Mouse (Mus musculus) forebrain, embryonic 11.5 days (tissue): ENCODE results near the gene Rdx. TPM values are rescaled to one million over a fixed set of nuclear protein-coding genes. Genes with fewer than 3 reads are reported as not detected.

Source experiments
- ATAC-seq: fragments of 200-750 bp; cut with Nextera tagmentation; replicated peaks from 2 replicates; pipeline ENCODE4 v1.8.0; 2017; ENCODE audit warnings: moderate TSS enrichment; ENCODE audit not compliant: low FRiP score
- DNase-seq: peaks from one replicate; pipeline ENCODE4 v3.0.0-alpha.2; 2017; ENCODE audit warnings: low spot score
- H3K27ac ChIP-seq: fragments of 300-500 bp; sonication (generic); 2 replicates; pipeline ENCODE4 v1.5.1; 2014; ENCODE audit warnings: low read depth, low read length
- H3K27me3 ChIP-seq: fragments of 300-500 bp; sonication (generic); 2 replicates; pipeline ENCODE4 v1.6.1; 2014; ENCODE audit warnings: mild to moderate bottlenecking, low read length, mixed read lengths; ENCODE audit not compliant: control insufficient read depth, insufficient read depth
- H3K36me3 ChIP-seq: fragments of 300-500 bp; sonication (generic); 2 replicates; pipeline ENCODE4 v1.6.1; 2014; ENCODE audit warnings: mild to moderate bottlenecking, low read length, moderate library complexity, mixed read lengths; ENCODE audit not compliant: control insufficient read depth, insufficient read depth
- H3K4me1 ChIP-seq: fragments of 300-500 bp; sonication (generic); replicated peaks from 2 replicates; pipeline ENCODE4 v1.6.1; 2014; ENCODE audit warnings: low read length, mixed read lengths; ENCODE audit not compliant: control insufficient read depth, insufficient read depth
- H3K4me2 ChIP-seq: fragments of 300-500 bp; sonication (generic); 2 replicates; pipeline ENCODE4 v1.6.1; 2014; ENCODE audit warnings: low read depth, mild to moderate bottlenecking, low read length, moderate library complexity, mixed read lengths; ENCODE audit not compliant: severe bottlenecking
- H3K4me3 ChIP-seq: fragments of 300-500 bp; sonication (generic); 2 replicates; pipeline ENCODE4 v1.5.1; 2014; ENCODE audit warnings: low read depth, low read length
- H3K9ac ChIP-seq: fragments of 300-500 bp; sonication (generic); 2 replicates; pipeline ENCODE4 v1.6.1; 2014; ENCODE audit warnings: low read length
- H3K9me3 ChIP-seq: fragments of 300-500 bp; sonication (generic); 2 replicates; pipeline ENCODE4 v1.6.1; 2016; ENCODE audit warnings: low read length, mixed read lengths; ENCODE audit not compliant: control insufficient read depth
- WGBS: fragments of 180-500 bp; shearing (Covaris S2); extraction: QIAGEN DNeasy Blood & Tissue Kit; methylation state at CpG from one replicate; pipeline ENCODE4 v1.1.7; 2014; 5-methylcytosine and 5-hydroxymethylcytosine counted together
- polyA plus RNA-seq: library from polyadenylated mRNA; unstranded; fragments of >200 nt; fragmentation: Nextera tagmentation; extraction: Ambion mirVana; gene quantifications from 2 replicates; pipeline ENCODE4 v1.2.1, GENCODE M21; 2014

Rdx gene
- polyA plus RNA-seq, 1 experiment from 2014 or later = 209 TPM

GRCm38 (mm10) chr9:52104225-52104615 lies 57.2 kb downstream of the Rdx start:
- ATAC-seq = no peak

GRCm38 (mm10) chr9:52105423-52105822 lies 58.5 kb downstream of the Rdx start:
- WGBS = 90% methylated on average over 6 of the region's 6 CpGs
- no peak overlapping the region for H3K4me3 ChIP-seq
- DNase-seq = no peak
- H3K4me1 ChIP-seq = 0 out of 2 replicates have a peak, but pooled peaks cover 1% of the 10 kb centered on the region
- H3K27ac ChIP-seq = no peak overlapping the region
- ATAC-seq = no peak
- H3K9ac ChIP-seq = no peak overlapping the region
- H3K4me2 ChIP-seq = no peak overlapping the region
- no peaks in the 10 kb centered on the region for H3K27me3 ChIP-seq
- H3K36me3 ChIP-seq = no peaks in the 10 kb centered on the region
- H3K9me3 ChIP-seq = no peaks in the 10 kb centered on the region

More at GRCm38 (mm10) chr9:52104225-52104615, 57.2 kb downstream of the Rdx start:
- no peaks in the 10 kb centered on the region for H3K27me3 ChIP-seq
- WGBS = 84% methylated on average over 8 of the region's 8 CpGs
- H3K4me1 ChIP-seq = 0 out of 2 replicates have a peak, but pooled peaks cover 1% of the 10 kb centered on the region
- H3K4me3 ChIP-seq = no peak overlapping the region
- no peak overlapping the region for H3K9ac ChIP-seq
- no peak overlapping the region for H3K4me2 ChIP-seq
- DNase-seq = no peak
- H3K27ac ChIP-seq = no peak overlapping the region
- no peaks in the 10 kb centered on the region for H3K36me3 ChIP-seq
- H3K9me3 ChIP-seq = no peaks in the 10 kb centered on the region

GRCm38 (mm10) chr9:52107161-52107560 lies 60.2 kb downstream of the Rdx start:
- no peak overlapping the region for H3K9ac ChIP-seq
- no peaks in the 10 kb centered on the region for H3K36me3 ChIP-seq
- WGBS = 96% methylated on average over 3 of the region's 3 CpGs
- 0 out of 2 replicates have a peak, but pooled peaks cover 1% of the 10 kb centered on the region for H3K4me1 ChIP-seq
- no peaks in the 10 kb centered on the region for H3K27me3 ChIP-seq
- H3K27ac ChIP-seq = no peak overlapping the region
- no peak for DNase-seq
- no peak overlapping the region for H3K4me2 ChIP-seq
- no peaks in the 10 kb centered on the region for H3K9me3 ChIP-seq
- H3K4me3 ChIP-seq = no peak overlapping the region
- ATAC-seq = no peak

GRCm38 (mm10) chr9:52110738-52111137 lies 63.8 kb downstream of the Rdx start:
- no peaks in the 10 kb centered on the region for H3K27me3 ChIP-seq
- 92% methylated on average over 3 of the region's 3 CpGs for WGBS
- H3K4me1 ChIP-seq = no peaks in the 10 kb centered on the region
- no peak overlapping the region for H3K4me3 ChIP-seq
- DNase-seq = no peak
- no peak for ATAC-seq
- H3K4me2 ChIP-seq = no peak overlapping the region
- no peaks in the 10 kb centered on the region; the same call in 1 of the 2 replicates for H3K36me3 ChIP-seq
- no peak overlapping the region for H3K9ac ChIP-seq
- no peaks in the 10 kb centered on the region for H3K9me3 ChIP-seq
- no peak overlapping the region for H3K27ac ChIP-seq

GRCm38 (mm10) chr9:52113091-52113490 lies 66.1 kb downstream of the Rdx start:
- no peak overlapping the region for H3K27ac ChIP-seq
- no peaks in the 10 kb centered on the region for H3K27me3 ChIP-seq
- H3K9ac ChIP-seq = no peak overlapping the region
- no peak overlapping the region for H3K4me3 ChIP-seq
- peaks cover 4% of the 10 kb centered on the region; the same call in 1 of the 2 replicates for H3K36me3 ChIP-seq
- DNase-seq (no peak), ATAC-seq (no peak)
- WGBS = 89% methylated on average over 5 of the region's 5 CpGs
- H3K4me1 ChIP-seq = no peaks in the 10 kb centered on the region
- H3K9me3 ChIP-seq = no peaks in the 10 kb centered on the region
- H3K4me2 ChIP-seq = no peak overlapping the region

- no peak overlapping the region for H3K9ac ChIP-seq
- WGBS = 92% methylated on average over 4 of the region's 4 CpGs
- no peak overlapping the region for H3K4me2 ChIP-seq
- ATAC-seq = no peak
- H3K27me3 ChIP-seq = no peaks in the 10 kb centered on the region
- no peak overlapping the region for H3K4me3 ChIP-seq
- H3K4me1 ChIP-seq = no peaks in the 10 kb centered on the region
- H3K36me3 ChIP-seq = peaks cover 9% of the 10 kb centered on the region; the same call in 1 of the 2 replicates
- DNase-seq = no peak
- H3K27ac ChIP-seq = no peak overlapping the region
- H3K9me3 ChIP-seq = no peaks in the 10 kb centered on the region
Observed at GRCm38 (mm10) chr9:52119212-52119611, 72.2 kb downstream of the Rdx start.

GRCm38 (mm10) chr9:52125225-52125624 lies 78.3 kb downstream of the Rdx start:
- no peak overlapping the region for H3K4me2 ChIP-seq
- ATAC-seq (no peak), DNase-seq (no peak)
- H3K9ac ChIP-seq = no peak overlapping the region
- no peak overlapping the region for H3K27ac ChIP-seq
- peaks cover 5% of the 10 kb centered on the region; the same call in 1 of the 2 replicates for H3K36me3 ChIP-seq
- H3K4me3 ChIP-seq = no peak overlapping the region
- WGBS = 87% methylated on average over 6 of the region's 6 CpGs
- no peaks in the 10 kb centered on the region for H3K27me3 ChIP-seq
- H3K4me1 ChIP-seq = no peaks in the 10 kb centered on the region
- H3K9me3 ChIP-seq = no peaks in the 10 kb centered on the region

GRCm38 (mm10) chr9:52130348-52130747 lies 83.4 kb downstream of the Rdx start:
- H3K9me3 ChIP-seq = no peaks in the 10 kb centered on the region
- DNase-seq = no peak
- H3K4me3 ChIP-seq = no peak overlapping the region
- H3K4me1 ChIP-seq = no peaks in the 10 kb centered on the region
- H3K36me3 ChIP-seq = peaks cover 3% of the 10 kb centered on the region; the same call in 1 of the 2 replicates
- no peak for ATAC-seq
- no peak overlapping the region for H3K9ac ChIP-seq
- no peak overlapping the region for H3K27ac ChIP-seq
- no peaks in the 10 kb centered on the region for H3K27me3 ChIP-seq
- WGBS = 83% methylated on average over 4 of the region's 4 CpGs
- H3K4me2 ChIP-seq = no peak overlapping the region

- Histone ChIP-seq H3K27me3 (no peaks in the 10 kb centered on the region), H3K27ac (no peak overlapping the region), H3K9me3 (no peaks in the 10 kb centered on the region), H3K36me3 (no peaks in the 10 kb centered on the region; the same call in 1 of the 2 replicates), H3K4me1 (no peaks in the 10 kb centered on the region), H3K4me3 (no peak overlapping the region), H3K4me2 (no peak overlapping the region), H3K9ac (no peak overlapping the region)
- WGBS = 81% methylated on average over 2 of the region's 2 CpGs
- ATAC-seq (no peak), DNase-seq (no peak)
Observed at GRCm38 (mm10) chr9:52132771-52133170, 85.8 kb downstream of the Rdx start.
